Mouse (Mus musculus): ENCODE measurements around the gene Cox8b. TPM values are rescaled to one million over a fixed set of nuclear protein-coding genes. Genes with fewer than 3 reads are reported as not detected.
A peak's percentile ranks its signal among the peaks of the same experiment; 100 is the strongest.
"Not testable (repeated sequence)": the region's sequence is repeated elsewhere in the genome, so short reads cannot be mapped to it uniquely, and the experiment has no call there.

Cox8b gene
- polyA plus RNA-seq, 1 experiment from 2014 or later = not detected

DNA sequence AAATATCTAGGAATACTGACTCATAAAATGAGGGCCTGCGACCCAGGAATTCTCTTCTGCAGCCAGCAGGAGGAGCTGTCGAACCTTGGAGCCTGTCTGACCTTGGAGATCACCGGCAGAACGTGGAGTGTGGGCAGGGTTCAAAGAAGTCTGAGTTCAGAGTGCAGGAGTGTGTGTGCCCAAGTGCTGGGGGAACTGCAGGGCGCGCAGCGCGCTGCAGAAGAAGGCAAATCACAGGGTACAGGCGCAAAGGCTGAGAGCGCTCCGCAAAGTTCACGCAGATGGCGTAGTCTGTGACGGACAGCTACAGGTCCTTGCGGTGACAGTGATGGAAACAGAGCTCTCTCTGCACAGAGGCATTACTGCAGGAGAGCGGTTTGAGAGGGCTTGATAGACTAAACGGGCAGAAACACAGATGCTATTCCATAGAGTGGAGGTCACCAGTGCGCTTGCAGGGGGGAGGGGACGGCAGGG lies 8.4 kb upstream of the Cox8b start:
- Histone ChIP-seq H3K27me3 (replicated peaks) (no peaks in the 10 kb centered on the region), H3K4me2 (replicated peaks) (peak overlapping the region; percentile 80)

DNA sequence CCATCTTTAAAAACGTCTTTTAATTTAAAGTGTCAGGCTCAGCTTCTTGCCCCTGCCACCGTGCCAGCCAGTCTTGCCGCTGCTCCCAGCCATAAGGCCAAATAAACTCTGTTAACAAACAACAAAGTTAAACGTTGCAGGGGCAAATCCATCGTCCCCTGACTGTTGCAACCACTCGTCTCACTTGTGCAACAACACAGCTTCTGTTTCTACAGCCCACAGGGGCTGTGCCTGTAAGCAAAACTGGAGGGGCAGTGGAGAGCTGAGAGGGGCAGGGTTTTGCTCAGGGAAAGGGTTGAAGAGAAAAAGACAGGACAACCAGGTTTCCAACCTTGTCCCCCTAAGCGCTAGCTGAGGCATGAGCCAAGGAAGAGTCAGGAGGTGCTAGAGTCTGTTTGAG lies 7.9 kb upstream of the Cox8b start:
- no peak overlapping the region for H3K4me3 ChIP-seq (replicated peaks)
- H3K4me1 ChIP-seq (replicated peaks) = 0 out of 2 replicates have a peak, but pooled peaks cover 7% of the 10 kb centered on the region
- H3K36me3 ChIP-seq = no peaks in the 10 kb centered on the region
- no peak overlapping the region for H3K9ac ChIP-seq
- ATAC-seq = no peak
- H3K27me3 ChIP-seq (replicated peaks) = no peaks in the 10 kb centered on the region
- no peak overlapping the region for H3K4me2 ChIP-seq (replicated peaks)
- WGBS = 45% methylated on average over 7 of the region's 7 CpGs
- no peaks in the 10 kb centered on the region for H3K9me3 ChIP-seq
- H3K27ac ChIP-seq = no peak overlapping the region

More for the DNA sequence above, 8.4 kb upstream of the Cox8b start:
- WGBS = 2% methylated on average over 19 of the region's 19 CpGs
- no peaks in the 10 kb centered on the region for H3K9me3 ChIP-seq
- H3K27ac ChIP-seq = peak overlapping the region; percentile 57; the same call in 1 of the 2 replicates
- peak; percentile 76 for ATAC-seq
- peak overlapping the region; percentile 34 for H3K4me3 ChIP-seq (replicated peaks)
- H3K4me1 ChIP-seq (replicated peaks) = 0 out of 2 replicates have a peak, but pooled peaks cover 7% of the 10 kb centered on the region
- peak overlapping the region; percentile 9 for H3K9ac ChIP-seq
- H3K36me3 ChIP-seq = no peaks in the 10 kb centered on the region

DNA sequence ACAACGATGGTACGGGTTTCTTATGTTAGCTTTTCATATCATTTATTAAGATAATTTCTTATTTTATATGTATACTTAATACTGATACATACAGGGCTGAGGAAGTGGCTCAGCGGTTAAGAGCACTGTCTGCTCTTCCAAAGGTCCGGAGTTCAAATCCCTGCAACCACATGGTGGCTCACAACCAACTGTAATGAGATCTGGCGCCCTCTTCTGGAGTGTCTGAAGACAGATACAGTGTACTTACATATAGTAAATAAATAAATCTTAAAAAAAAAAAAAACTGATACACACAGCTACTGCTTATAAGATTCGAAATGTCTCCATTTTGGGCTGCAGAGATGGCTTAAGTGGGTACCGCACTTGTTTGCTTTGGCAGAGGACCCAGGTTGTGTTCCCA lies 7.5 kb upstream of the Cox8b start:
- no peak for ATAC-seq
- H3K36me3 ChIP-seq = no peaks in the 10 kb centered on the region
- no peak overlapping the region for H3K27ac ChIP-seq
- no peak overlapping the region for H3K4me3 ChIP-seq (replicated peaks)
- no peak overlapping the region for H3K9ac ChIP-seq
- H3K9me3 ChIP-seq = no peaks in the 10 kb centered on the region
- H3K4me1 ChIP-seq (replicated peaks) = 0 out of 2 replicates have a peak, but pooled peaks cover 7% of the 10 kb centered on the region
- no peak overlapping the region for H3K4me2 ChIP-seq (replicated peaks)
- H3K27me3 ChIP-seq (replicated peaks) = no peaks in the 10 kb centered on the region
- 90% methylated on average over 7 of the region's 7 CpGs for WGBS

DNA sequence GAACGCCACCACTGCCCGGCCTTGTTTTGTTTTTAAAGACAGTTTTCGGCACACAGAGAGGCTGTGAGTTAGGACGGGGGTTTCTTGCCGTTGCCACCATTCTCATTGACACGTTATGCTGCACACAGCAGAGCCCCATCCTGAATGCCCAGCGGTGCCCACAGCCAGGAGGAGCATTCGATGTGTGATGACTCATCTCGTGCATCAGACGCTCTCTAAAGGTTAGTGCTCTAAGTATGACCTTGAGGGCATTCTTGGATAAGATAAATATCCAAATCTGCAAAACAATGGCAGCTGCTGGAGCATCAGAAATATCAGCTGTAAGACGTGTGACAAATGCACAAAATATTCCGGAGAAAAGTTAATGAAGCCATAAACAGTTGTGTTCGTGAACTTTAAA lies 6.9 kb upstream of the Cox8b start:
- H3K9ac ChIP-seq = no peak overlapping the region
- no peak overlapping the region for H3K4me3 ChIP-seq (replicated peaks)
- no peaks in the 10 kb centered on the region for H3K9me3 ChIP-seq
- no peaks in the 10 kb centered on the region for H3K36me3 ChIP-seq
- H3K27ac ChIP-seq = no peak overlapping the region
- no peaks in the 10 kb centered on the region for H3K27me3 ChIP-seq (replicated peaks)
- ATAC-seq = no peak
- 81% methylated on average over 13 of the region's 13 CpGs for WGBS
- H3K4me1 ChIP-seq (replicated peaks) = 0 out of 2 replicates have a peak, but pooled peaks cover 7% of the 10 kb centered on the region
- H3K4me2 ChIP-seq (replicated peaks) = no peak overlapping the region

- 65% methylated on average over 2 of the region's 2 CpGs for WGBS
- H3K9ac ChIP-seq = no peak overlapping the region
- no peaks in the 10 kb centered on the region for H3K27me3 ChIP-seq (replicated peaks)
- H3K4me2 ChIP-seq (replicated peaks) = no peak overlapping the region
- 0 out of 2 replicates have a peak, but pooled peaks cover 7% of the 10 kb centered on the region for H3K4me1 ChIP-seq (replicated peaks)
- H3K27ac ChIP-seq = no peak overlapping the region
- H3K4me3 ChIP-seq (replicated peaks) = no peak overlapping the region
- H3K9me3 ChIP-seq = no peaks in the 10 kb centered on the region
- H3K36me3 ChIP-seq = no peaks in the 10 kb centered on the region
- ATAC-seq = no peak
Measured at GRCm38 (mm10) chr7:140905642-140906081, 5.4 kb upstream of the Cox8b start.

- H3K9me3 ChIP-seq = no peaks in the 10 kb centered on the region
- no peaks in the 10 kb centered on the region for H3K27me3 ChIP-seq (replicated peaks)
- peaks cover under 1% of the 10 kb centered on the region; the same call in 1 of the 2 replicates for H3K36me3 ChIP-seq
- no peak overlapping the region for H3K9ac ChIP-seq
- no peak overlapping the region for H3K4me3 ChIP-seq (replicated peaks)
- WGBS = 24% methylated on average over 13 of the region's 13 CpGs
- H3K27ac ChIP-seq = no peak overlapping the region
- no peaks in the 10 kb centered on the region for H3K4me1 ChIP-seq (replicated peaks)
- ATAC-seq = peak; percentile 52
- H3K4me2 ChIP-seq (replicated peaks) = no peak overlapping the region
Measured at GRCm38 (mm10) chr7:140903212-140903611, 3.0 kb upstream of the Cox8b start.

DNA sequence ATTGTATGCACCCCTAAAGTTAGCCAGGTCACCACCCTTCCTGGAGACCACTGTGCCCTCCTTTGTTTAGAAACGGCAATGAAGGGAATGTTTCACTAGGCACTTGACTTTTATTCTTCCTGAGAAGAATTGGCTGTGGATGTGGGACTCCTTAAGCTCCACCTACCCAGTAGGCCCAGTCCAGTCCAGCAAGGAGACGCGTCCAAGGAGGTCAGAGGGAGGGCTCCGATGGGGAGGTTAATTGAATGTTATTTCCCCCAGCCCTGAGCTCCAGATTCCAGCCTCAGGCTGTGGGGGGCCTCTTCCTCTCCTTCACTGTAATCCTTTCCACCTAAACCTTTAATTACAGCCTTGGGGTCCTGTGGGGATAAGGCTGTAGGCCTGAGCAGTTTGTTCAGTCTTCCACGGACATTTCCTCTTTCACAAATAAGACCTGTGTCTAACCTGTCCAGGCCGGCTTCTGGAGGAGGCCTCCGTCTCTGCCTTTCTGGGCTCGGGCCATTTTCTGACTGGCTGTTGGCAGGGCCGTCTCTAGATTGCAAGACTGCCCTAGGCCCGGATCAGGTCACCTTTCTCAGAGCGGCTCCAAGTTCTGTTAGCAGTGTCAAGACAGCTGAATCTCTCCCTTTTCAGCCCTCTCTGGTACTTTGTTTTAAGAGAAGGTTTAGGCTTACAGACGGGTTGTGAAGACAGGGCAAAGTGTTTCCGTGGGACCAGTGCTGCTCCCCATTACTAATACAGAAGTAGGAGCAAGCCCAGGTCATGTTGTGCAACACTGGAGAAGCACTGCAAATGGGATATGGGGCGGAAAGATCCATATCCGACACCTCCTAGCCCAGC lies 2.0 kb upstream of the Cox8b start:
- WGBS = 85% methylated on average over 15 of the region's 15 CpGs
- H3K9me3 ChIP-seq = no peaks in the 10 kb centered on the region
- H3K27ac ChIP-seq = no peak overlapping the region
- no peaks in the 10 kb centered on the region for H3K4me1 ChIP-seq (replicated peaks)
- no peak overlapping the region for H3K4me3 ChIP-seq (replicated peaks)
- H3K9ac ChIP-seq = no peak overlapping the region
- no peak for ATAC-seq
- peaks cover 10% of the 10 kb centered on the region; the same call in 1 of the 2 replicates for H3K36me3 ChIP-seq
- no peaks in the 10 kb centered on the region for H3K27me3 ChIP-seq (replicated peaks)
- H3K4me2 ChIP-seq (replicated peaks) = no peak overlapping the region

- H3K27ac ChIP-seq = no peak overlapping the region
- ATAC-seq = no peak
- 78% methylated on average over 3 of the region's 3 CpGs for WGBS
- H3K9me3 ChIP-seq = no peaks in the 10 kb centered on the region
- H3K4me3 ChIP-seq (replicated peaks) = no peak overlapping the region
- no peaks in the 10 kb centered on the region for H3K27me3 ChIP-seq (replicated peaks)
- no peak overlapping the region for H3K4me2 ChIP-seq (replicated peaks)
- H3K4me1 ChIP-seq (replicated peaks) = no peaks in the 10 kb centered on the region
- no peak overlapping the region for H3K9ac ChIP-seq
- H3K36me3 ChIP-seq = peaks cover 26% of the 10 kb centered on the region
Measured at GRCm38 (mm10) chr7:140899121-140899520, 1.1 kb downstream of the Cox8b start.

- no peaks in the 10 kb centered on the region for H3K4me1 ChIP-seq (replicated peaks)
- no peak overlapping the region for H3K27ac ChIP-seq
- H3K36me3 ChIP-seq = peaks cover 30% of the 10 kb centered on the region
- H3K9ac ChIP-seq = no peak overlapping the region
- H3K4me2 ChIP-seq (replicated peaks) = no peak overlapping the region
- H3K27me3 ChIP-seq (replicated peaks) = no peaks in the 10 kb centered on the region
- H3K4me3 ChIP-seq (replicated peaks) = no peak overlapping the region
- ATAC-seq = no peak
- no peaks in the 10 kb centered on the region for H3K9me3 ChIP-seq
- WGBS = 92% methylated on average over 7 of the region's 7 CpGs
Measured at GRCm38 (mm10) chr7:140897863-140898262, 2.4 kb downstream of the Cox8b start.

DNA sequence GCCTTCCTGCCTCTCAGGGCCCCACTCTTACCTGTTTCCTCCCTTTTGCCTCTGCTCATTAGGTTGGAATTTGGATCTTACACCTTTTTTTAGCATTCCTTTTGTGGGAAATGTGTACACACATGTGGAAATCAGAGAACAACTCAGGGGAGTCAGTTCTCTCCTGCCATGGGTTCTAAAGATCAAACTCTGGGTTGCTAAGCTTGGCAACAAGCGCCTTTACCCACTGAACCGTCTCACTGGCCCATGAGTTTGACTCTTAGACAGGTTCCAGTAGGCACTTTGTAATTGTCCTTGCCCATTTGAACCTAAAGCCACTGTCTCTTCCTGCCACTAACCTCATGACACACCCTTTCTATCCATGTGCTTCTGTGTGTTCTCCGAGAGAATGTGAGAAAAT lies 5.6 kb downstream of the Cox8b start:
- Histone ChIP-seq H3K4me3 (replicated peaks) (no peak overlapping the region), H3K27ac (no peak overlapping the region), H3K4me1 (replicated peaks) (no peaks in the 10 kb centered on the region), H3K27me3 (replicated peaks) (no peaks in the 10 kb centered on the region), H3K36me3 (peaks cover 37% of the 10 kb centered on the region), H3K4me2 (replicated peaks) (no peak overlapping the region), H3K9me3 (no peaks in the 10 kb centered on the region), H3K9ac (no peak overlapping the region)
- ATAC-seq = no peak
- WGBS = 94% methylated on average over 3 of the region's 3 CpGs

DNA sequence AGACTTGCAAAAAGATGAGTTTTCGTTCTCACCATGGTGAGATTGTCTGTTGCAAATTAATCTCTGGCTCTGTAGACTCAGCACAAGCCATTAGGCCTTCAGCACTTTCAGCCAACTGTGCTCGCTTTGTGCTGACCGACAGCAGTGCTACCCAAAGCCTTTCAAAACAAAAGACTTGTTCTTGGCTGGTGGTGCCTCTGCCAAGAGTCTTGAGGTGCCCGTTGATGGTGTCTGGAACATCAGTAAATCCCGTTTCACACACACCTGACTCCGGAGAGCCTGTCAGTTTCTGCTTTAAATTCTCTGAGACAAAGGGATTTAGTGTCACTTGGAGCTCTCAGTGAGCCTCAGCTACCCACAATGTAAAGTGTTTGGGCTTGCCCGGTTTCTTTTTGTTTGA lies 6.2 kb downstream of the Cox8b start:
- ATAC-seq = no peak
- no peak overlapping the region for H3K4me3 ChIP-seq (replicated peaks)
- no peak overlapping the region for H3K9ac ChIP-seq
- WGBS = 90% methylated on average over 7 of the region's 7 CpGs
- H3K36me3 ChIP-seq = peaks cover 41% of the 10 kb centered on the region
- no peak overlapping the region for H3K27ac ChIP-seq
- no peaks in the 10 kb centered on the region for H3K27me3 ChIP-seq (replicated peaks)
- H3K4me2 ChIP-seq (replicated peaks) = no peak overlapping the region
- no peaks in the 10 kb centered on the region for H3K4me1 ChIP-seq (replicated peaks)
- H3K9me3 ChIP-seq = no peaks in the 10 kb centered on the region

GRCm38 (mm10) chr7:140890636-140891035 lies 9.6 kb downstream of the Cox8b start:
- H3K36me3 ChIP-seq = peaks cover 33% of the 10 kb centered on the region
- H3K4me2 ChIP-seq (replicated peaks); H3K9ac ChIP-seq; H3K9me3 ChIP-seq; H3K27me3 ChIP-seq (replicated peaks); H3K4me3 ChIP-seq (replicated peaks); H3K27ac ChIP-seq; ATAC-seq; H3K4me1 ChIP-seq (replicated peaks): not testable (repeated sequence)
- 97% methylated on average over 16 of the region's 16 CpGs for WGBS

DNA sequence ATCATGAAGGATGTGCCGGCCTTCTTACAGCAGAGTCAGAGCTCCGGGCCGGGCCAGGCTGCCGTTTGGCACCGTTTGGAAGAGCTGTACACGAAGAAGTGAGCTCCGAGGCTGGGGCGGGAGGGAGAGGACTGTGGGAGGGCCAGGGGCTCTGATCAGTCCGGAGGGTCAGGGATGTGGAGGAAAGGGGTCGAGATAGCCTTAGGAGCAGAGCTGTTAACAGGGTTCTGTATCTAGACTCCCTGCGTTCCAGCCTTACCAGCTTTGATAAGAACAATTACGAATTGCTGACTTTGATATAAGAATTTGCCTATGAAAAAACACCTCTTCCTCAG lies 17.8 kb downstream of the Cox8b start:
- Histone ChIP-seq H3K4me1 (replicated peaks) (peaks cover 11% of the 10 kb centered on the region), H3K4me2 (replicated peaks) (peak overlapping the region; percentile 82), H3K27me3 (replicated peaks) (no peaks in the 10 kb centered on the region), H3K9me3 (no peaks in the 10 kb centered on the region), H3K4me3 (replicated peaks) (peak overlapping the region; percentile 59), H3K9ac (peak overlapping the region; percentile 60), H3K36me3 (0 out of 2 replicates have a peak, but pooled peaks cover 8% of the 10 kb centered on the region), H3K27ac (0 out of 2 replicates have a peak overlapping the region, but pooled peaks have one; percentile 85)
- 0% methylated on average over 12 of the region's 12 CpGs for WGBS
- ATAC-seq = peak; percentile 53
